Mouse (Mus musculus): Measurements from ENCODE around the gene Cd79a.

The Cd79a gene

DNA sequence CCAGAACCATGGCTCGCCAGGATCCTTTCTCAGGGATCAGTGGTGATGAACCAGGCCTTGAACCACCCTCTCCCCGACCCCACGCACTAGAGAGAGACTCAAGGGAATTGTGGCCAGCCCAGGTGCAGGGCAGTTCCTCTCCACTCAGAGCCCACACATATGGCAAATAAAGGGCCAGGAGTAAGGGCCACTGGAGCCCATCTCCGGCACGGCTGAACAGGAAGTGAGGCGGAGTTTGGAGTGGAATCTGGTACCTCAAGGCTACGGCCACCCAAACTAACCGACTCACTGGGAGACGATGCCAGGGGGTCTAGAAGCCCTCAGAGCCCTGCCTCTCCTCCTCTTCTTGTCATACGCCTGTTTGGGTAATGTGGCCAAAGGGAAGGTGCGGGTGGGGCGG lies at the start of gene Cd79a:
TSS of gene Cd79a (plus strand) at position 158 of the 400 bp plus-strand sequence.
- peak in 1 of 2 experiments; percentile 37 for DNase-seq

DNA sequence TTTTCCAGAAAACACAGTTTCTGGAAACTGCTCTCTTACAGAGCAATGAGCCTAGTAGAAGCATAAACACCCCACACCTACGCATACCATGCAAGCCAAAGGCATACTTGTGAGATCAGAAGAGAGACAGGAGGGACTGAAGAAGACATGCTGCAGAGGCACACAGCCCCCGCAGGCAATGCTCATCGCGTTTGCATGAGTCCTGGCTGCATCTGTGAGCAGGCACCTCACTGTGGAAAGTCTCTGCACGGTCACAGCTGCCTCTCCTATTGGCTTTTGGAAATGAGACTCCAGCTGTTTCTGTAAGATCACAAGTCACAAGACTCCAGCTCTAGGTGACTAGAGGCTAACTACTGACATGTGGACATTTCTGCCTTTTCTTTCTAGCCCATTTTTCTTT lies 47.0 kb upstream of the Cd79a start:
- DNase-seq = no peak

DNA sequence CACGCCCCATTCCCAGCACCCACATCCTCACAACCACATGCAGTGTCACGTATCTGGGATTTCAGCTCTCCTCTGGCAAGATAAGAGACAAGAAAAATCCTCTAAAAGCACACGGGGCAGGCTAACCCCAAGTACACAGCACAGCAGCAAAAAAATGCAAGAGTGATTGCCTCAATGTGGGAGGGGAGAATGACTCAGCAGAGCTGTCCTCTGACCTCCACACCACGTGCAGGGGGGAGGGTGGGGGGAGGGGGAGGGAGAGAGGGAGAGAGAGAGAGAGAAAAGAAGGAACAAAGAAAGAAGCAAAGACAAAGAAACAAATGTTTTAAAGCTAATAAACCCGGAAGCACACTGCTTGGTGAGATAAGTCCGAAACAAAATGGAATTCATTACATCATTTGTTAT lies 46.3 kb upstream of the Cd79a start:
- peak in 1 of 2 experiments; percentile 19 for DNase-seq

DNA sequence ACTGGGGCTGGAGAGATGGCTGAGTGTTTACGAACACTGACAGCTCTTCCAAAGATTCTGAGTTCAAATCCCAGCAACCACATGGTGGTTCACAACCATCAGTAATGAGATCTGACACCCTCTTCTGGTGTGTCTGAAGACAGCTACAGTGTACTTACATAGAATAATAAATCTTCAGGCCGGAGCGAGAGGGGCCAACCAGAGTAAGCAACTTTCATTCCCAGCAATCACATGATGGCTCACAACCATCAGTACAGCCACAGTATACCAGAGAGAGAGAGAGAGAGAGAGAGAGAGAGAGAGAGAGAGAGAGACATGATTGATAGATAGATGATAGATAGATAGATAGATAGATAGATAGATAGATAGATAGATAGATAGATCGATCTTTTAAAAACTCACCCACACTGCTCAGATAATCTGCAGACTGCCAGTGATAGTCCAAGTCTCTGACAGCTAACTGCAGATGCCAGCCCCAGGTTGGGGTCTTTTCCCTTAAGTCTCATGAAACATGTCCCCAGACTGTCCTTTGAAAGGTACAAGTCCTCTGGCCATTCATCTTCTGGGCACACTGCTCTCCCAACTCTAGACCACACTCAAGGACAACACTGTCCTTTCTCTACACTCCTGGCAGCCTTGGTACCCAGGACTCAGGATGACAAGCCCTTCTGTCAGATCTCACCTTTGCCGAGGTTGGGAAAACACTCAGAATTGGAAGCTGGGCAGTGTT lies 45.4 kb upstream of the Cd79a start:
- DNase-seq = no peak

DNA sequence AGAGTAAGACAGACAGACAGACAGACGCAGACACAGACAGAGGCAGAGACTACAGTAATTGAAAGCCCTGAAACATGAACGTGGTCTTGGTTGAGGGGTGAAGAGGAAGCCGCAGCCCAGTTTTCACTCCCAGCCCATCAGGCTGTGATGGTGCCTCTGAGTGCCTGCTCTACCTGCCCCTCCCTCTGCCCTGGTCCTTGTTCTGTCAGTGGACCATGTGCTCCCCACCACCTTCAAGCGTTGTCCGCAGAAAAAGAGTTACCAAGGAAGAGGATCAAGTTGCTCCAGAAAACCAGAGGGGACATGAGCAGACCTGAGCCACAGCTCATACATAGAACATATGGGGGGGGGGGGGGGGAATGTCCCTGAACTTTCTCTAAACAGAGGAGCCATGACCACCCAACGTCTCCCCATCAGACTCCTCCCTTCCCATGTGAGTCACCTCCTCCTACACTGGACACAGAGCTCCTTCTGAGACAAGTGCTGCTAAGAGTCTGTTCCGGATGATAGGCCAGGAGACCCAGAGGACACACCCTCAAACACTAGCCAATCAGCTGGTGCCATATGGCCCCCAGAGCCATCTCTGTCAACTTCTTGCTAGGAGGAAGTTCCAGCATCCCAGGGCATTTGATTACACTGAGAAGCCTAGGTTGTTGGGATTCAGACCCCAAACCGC lies 44.5 kb upstream of the Cd79a start:
- no peak for DNase-seq

DNA sequence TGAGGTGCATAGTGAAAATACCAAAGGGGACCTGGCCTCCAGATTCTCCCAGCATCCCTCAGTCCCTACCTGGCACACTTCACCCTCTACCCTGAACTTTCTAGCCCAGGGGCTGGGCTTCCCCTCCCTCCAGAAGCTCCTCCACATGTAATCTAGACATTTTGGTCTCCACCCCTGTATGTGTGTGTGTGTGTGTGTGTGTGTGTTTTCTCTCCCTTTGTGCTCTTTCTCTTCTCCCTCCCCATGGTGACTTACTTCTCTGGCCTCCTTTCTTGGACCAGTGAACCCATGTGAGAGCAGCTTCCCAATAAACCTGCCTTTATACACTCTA lies 44.0 kb upstream of the Cd79a start:
- DNase-seq = no peak

DNA sequence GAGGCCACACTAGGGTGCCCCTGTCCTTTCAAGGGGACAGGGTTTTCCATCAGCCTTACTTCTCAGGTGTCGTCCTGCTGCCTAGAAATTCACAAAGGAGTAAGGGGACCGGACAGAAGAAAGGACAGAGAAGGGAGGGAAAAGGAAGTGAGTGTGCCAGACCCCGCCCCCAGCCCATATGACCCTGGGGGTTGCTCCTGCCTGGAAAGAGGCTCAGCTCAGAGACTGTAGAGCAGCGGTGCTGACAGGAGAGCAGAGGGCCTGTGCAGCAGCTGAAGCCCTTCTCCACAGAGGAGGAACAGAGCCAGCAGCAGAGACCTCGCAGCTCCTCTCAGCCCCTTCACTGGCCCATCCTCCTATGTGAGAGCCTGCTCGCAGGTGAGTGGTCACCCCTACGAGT lies 43.5 kb upstream of the Cd79a start:
- no peak for DNase-seq

DNA sequence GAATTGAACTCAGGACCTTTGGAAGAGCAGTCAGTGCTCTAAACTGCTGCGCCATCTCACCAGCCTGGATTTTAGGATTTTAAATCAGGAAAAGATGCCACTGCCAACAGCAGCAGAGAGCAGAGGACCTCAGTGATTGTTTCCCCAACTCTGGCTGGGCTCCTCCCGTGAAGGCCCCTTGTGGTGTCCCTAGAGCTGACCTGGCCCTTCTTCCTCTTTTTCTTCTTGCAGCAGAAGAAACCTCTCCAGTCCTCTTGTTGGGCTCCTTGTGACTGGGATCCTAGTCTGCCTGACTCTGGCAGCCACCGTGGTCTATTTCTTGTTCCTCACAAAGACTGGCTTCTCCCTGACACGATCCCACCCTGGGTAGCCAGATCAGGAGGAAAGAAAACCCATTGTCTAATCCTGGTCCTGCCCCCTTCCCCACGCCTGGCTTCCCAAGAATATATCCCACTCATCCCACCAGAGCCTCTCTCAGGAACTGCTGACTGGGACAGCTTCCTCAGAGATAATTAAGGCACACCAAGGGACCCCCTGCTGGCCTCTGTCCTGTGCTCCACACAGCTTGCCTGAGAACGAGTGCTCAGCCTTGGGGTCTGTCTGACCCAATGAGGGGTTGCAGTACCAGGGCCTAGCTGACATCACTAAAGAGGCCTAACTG lies 40.6 kb upstream of the Cd79a start:
- no peak for DNase-seq

DNA sequence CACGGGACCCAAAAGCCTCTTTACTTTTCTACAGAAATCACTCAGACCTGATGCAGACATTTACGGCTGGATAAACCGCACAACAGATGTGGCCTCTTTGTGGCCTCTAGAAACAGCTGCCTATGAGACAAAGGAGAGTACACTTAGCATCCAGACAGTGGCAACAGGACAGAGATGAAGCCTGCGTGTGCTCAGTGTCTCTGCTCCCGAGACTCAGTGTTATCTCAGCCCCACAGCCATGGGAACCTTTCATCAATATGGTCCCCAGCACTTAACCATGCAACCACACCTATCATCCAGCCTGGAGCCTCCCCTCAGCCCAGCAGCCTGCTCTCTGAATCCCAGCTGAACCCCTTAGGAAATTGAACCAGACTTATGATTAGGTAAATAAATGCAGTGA lies 37.9 kb upstream of the Cd79a start:
- DNase-seq = no peak

DNA sequence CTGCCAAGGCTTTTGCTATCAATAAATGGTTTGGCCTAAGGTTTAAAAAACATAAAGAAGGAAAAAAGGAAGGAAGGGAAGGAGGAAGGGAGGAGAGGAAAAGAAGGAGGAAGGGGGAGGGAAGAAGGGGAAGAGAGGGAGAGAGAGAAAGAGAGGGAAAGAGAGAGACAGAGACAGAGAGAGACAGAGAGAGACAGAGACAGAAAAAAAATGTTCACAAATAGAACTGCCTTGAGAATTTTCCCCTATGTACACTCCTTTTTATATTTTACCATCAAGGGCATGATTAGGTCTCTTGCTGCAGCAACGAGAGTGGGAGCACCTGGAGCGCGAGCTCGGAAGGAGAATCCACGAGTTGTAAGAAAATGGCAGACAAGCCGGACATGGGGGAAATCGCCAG lies 35.3 kb upstream of the Cd79a start, which contains the start of gene Gm9844:
TSS of gene Gm9844 (plus strand) at position 301 of the 400 bp plus-strand sequence.
- DNase-seq = no peak

DNA sequence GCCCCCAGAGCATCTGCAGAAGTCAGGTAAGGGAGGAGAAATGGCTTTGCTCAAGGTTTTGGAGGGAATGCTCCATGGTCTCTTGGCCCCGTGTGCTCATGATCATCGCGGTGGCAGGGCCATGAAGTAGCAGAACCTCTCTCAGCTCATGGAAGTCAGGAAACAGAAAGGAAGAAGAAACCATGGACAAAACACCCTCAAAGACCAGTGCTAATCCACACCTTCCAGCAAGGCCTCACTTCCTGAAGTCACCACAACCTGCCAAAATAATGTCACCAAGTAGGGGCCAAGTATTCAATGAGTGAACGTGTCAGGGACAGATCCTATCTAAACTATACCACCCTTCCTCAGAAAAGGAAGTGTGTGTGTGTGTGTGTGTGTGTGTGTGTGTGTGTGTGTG lies 34.3 kb upstream of the Cd79a start:
- no peak for DNase-seq

DNA sequence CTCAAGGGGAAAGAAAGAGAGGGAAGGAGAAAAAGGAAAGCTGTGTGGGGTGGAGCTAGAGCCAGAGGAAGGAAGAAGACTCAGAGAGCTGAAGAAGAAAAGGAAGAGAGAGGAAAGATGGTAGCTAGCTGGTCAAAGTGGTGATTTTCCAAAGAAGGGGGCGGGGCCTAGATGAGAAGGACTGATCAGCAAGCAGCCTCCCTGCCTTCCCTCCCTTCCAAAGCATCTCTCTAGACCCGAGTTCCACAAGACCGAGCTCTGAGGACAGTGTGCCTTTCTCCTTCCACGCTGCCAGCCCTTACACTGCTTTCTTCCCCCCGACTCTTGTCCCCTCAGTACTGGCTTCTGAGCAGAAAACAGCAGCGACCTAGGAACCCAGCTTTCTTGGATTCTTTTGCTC lies 33.0 kb upstream of the Cd79a start:
- no peak for DNase-seq

DNA sequence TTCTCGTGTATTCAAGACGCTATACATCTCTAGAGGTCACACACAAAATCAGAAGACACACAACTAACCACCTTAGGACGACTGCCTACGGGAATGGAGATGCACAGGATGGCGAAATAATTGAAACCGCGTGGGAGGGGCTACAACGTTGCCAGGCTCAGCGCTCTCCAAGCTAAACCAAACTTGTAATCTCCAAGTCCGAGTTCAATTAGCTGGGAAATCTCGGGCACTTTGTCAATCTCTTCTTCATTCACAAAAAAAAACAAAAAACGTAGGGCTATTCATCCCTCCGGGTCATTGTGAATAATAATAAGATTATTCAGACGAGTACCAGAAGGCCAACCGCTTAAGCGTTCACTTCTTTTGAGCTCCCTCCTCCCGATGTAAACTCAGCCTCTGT lies 28.1 kb upstream of the Cd79a start:
- no peak for DNase-seq

DNA sequence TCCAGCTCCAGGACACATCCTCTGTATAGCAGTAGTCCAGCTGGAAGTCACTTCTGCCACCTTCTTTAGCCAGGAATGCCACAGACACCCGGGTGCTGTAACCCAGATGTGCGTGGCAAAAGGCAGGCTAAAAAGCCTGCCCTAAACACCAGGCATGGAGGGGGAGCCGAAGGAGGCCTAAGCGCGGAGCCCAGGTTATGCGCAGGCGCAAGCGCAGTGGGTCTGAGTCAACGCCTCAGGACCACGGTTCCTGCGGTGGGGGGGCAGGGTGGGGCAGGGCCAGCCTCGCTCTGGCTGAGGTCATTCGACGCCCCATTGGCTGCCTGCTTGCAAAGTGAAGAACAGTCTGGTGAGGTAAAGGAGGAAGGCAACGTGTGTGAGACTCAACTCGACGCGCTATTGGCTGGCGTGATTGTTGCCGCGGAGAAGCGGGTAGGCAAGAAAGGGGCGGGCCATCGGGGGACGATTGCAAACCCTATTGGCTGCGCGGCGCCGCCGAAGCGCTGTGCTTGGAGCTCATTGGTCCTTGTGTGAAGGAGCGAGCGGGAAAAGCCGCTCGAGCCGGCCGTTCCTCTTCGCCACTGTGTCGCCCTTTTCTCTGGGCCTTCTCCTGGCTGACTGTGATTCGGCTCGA lies 27.5 kb upstream of the Cd79a start, which contains the start of the genes Lypd4 and Dmrtc2:
TSS of gene Lypd4 (minus strand) at position 410 of the 634 bp plus-strand sequence.
TSS of gene Dmrtc2 (plus strand) at position 526 of the 634 bp plus-strand sequence.
- no peak for DNase-seq

DNA sequence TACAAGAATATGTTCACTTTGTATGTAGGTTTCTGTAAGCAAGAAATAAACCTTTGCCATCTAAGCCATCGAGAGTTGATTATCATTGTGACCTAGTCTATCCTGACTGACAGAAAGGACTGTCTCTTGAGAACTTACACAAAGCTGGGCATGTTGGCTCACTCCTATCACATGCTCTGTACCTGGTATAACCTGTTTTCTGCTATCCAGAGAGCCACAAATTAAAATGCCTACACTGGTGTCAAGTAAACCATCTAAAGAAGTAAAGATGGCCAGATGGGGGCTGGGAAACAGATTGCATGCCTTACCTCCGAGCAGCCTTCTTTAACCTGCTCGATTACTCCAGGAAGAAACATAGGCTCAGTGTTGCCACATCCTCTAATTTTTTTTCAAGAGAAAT lies 19.6 kb upstream of the Cd79a start:
- no peak for DNase-seq

DNA sequence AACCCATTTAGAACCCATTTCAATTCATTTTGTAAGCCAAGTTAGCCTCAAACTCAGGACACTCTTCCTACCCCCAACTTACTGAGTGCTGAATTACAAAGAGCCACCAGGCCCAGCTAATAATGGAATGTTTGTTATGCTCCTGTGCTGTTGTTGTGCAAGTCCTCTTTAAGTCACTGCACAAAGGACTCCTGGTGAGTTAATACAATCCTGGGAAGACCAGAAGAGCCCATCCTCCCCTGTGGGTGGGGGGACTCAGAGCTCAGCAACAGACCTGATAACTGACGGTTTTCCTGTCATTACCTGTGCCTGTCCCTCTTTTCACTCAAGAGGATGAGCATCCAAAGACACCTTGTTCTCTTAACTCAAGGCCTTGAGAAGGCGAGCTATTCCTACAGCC lies 17.6 kb upstream of the Cd79a start:
- DNase-seq = no peak

DNA sequence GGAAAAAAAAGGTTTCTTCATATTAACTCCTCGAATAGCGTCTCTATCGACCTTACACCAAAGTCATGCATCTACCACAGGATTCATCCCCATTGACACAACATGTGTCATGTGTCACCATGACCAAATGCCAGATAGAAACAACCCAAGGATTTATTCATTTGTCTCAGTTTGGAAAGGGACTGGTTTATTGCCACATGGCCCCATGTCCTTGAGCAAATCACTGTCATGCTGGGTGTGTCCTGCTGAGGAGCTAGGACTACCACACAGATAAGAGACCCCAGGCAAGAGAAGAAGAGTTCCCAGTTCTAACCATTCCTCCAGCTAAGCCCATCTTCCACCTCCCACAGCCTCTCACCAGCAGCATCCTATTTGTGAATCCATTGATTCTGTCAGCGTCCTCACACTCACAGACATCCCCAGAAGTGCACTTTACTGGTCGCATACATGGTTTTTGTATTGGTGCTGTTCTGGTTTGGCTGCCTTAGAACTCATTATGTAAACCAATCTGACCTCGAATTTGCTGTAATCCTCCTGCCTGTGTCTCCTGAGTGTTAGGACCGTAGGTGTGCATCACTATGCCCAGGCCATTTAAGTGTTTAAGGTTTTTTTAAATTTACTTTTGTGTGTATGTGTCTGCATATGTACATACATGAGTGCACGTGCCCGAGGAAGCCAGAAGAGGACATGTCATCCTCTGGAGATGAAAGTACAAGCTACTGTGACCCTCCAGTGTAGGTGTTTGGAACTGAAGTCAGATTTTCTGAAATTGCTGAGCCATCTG lies 14.6 kb upstream of the Cd79a start:
- no peak for DNase-seq

DNA sequence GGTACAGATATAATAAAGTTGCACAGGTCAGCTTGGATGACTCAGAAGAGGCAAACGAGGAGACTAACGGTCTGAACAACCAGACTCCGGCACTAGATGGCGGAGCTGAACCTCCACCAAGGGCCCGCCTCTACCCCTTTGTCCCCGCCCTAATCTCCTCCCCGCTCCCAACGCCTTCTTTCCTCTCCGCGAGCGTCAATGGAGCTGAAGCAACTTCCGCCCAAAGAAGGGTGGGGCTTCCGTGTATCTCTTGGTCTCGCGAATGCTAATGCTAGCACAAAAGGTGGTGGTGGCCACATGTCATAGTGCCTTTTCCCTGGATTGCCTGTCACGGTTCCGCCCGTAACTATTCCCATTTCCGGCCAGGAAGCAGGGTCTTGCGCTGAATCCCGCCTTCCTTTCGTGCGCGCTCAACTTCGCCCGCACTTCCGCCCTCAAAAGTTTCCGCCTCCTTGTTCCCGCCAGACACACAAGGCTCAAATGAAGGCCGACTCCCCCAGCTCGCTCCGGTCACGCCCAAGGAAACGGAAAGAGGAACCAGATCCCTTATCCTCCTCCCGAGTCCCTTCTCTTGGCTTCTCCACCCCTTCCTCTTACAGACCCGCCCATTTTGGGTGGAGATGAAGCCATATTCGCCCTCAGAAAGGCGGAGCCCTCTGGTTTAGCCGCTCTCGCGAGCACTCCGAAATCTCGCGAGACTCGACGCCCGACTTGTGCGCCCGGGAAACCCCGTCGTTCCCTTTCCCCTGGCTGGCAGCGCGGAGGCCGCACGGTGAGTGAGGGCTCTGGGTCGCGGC lies 13.1 kb upstream of the Cd79a start, which contains the start of gene Rps19:
TSS of gene Rps19 (plus strand) at position 476 of the 797 bp plus-strand sequence.
- DNase-seq = peak; percentile 99

DNA sequence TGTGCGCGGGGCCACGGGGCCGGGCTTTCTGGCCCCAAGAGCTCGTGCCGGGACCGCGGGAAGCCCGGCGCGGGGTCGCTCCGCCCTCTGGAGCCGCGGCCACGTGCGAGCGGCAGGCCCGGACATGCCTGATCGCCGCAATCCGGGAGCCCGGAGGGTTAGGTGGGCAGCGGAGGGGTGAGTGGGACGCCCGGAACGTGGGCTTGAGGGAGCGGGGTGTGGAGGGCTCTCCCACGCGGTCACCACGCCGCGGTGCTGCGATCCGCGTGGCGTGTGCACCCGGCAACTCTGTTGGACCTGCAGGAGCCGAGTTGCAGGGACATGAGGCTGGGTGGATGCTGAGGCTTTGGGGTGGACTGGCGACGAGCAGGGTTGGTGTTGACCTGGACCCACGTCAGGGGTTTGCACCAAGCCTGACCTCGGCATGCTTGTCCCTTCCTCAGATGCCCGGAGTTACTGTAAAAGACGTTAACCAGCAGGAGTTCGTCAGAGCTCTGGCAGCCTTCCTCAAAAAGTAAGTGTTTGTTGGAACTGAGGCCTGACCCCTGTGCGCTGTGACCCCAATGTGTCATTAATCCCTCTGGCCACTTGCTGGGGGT lies 12.4 kb upstream of the Cd79a start:
- no peak for DNase-seq

DNA sequence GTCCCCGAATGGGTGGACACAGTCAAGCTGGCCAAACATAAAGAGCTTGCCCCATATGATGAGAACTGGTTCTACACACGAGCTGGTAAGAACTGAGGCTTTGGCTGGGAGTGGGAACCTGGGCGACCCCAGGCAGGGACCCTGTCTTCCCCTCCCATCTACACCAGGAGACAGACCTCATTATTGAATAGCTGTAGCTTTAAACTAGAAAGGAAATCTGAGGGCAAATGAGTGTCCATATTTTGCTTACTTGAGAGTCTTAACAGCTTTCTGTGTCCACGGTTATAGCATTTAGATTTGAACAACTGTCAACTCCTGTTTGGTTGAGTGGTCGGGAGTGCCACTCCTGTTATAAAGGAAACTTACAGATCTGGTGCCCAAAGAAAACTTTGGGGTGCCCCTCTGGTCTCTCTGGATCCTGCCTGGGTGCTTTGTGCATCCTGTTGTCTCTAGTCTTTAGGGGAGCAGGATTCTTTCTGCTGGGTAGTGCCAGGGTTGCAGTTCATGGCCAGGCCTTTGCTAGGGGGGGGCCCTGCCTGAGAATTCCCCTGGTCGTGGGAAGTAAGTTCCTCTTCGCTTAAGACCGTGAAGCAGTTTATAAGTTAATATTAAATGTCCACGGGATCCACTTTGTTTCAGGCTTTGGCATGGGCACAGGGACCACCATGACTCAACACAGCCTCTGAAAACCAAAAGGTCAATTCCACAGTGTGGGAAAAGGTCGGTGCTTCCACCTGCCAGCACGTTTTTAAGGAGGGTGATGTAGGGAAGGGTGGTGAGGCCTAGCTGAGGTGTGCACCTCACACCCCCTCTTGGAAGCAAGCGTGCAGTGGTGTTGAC lies 11.5 kb upstream of the Cd79a start:
- no peak for DNase-seq
